Mouse (Mus musculus): ENCODE results near the gene Enah. TPM values are rescaled to one million over a fixed set of nuclear protein-coding genes. Genes with fewer than 3 reads are reported as not detected.

Enah gene
- total RNA-seq, 2 experiments from 2014 or later: 45.0 to 176 TPM

DNA sequence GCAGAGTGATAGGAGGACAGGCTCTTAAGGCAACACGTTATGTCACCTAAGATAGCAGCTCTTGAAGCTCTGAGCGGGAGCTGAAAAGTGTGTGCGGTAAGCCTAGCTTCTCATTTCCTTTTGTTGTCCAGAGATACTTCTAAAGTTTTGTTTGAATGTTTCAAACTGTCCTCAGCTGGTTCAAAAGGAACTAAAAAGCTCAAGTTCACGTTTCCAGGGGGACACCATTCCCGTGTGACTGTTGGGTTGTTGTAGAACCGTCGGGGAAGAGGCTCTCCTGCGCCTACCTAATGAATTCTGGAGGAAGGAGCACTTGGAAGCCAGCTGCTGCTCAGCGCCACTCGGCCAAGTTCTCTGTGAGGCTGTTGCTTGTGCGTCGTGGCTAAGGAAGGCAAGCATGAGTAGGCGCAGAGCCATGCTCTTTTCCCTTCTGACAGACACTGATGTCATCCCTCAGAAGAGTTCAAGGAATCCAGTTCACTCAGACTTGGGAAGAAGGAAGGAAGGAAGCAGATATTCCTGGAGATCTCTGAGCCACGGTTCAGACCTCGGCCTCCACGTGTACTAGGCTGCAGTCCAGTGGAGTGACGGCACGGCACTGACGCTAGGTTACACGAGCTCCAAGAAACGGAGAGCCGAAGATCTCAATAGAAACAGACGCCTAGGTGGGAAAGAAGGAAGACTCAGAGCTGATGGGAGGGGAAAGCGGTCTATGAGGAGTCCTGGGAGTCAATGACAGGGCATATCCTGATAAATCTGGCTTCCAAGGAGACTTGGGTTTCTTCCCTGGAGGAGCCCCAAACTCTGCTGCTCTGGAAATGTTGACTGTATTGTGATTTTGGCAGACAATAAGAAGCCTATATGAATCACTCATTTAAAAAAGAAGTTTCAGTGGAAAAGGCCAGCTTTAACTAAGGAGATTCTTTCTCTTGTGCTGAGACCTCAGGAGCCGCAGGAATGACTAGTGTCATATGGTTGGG is 8.7 kb upstream of the Enah start:
- DNase-seq (ENCODE audit: low spot score): peak; percentile 39

GRCm38 (mm10) chr1:182027426-182027979 is 7.7 kb upstream of the Enah start:
- DNase-seq (ENCODE audit: low spot score): no peak

DNA sequence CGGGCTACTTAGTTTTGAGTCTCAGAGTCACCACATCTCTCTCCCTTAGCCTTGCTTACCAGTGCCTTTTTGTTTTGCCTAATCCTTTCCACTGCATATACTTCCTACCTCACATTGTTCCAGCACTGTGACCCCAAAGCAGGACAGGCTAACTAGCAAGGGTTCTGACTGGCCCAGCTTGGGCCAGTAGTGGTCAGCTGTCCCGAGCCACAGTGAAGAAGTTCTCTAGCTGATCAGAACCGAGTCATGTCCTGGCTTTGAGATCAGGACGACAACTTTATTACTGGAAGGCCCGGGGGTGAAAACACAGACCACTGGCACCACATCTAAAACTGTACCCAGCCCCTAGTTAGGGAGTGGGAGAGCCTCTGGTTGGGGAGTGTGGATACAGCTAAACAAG is 7.0 kb upstream of the Enah start:
- no peak for DNase-seq (ENCODE audit: low spot score)

DNA sequence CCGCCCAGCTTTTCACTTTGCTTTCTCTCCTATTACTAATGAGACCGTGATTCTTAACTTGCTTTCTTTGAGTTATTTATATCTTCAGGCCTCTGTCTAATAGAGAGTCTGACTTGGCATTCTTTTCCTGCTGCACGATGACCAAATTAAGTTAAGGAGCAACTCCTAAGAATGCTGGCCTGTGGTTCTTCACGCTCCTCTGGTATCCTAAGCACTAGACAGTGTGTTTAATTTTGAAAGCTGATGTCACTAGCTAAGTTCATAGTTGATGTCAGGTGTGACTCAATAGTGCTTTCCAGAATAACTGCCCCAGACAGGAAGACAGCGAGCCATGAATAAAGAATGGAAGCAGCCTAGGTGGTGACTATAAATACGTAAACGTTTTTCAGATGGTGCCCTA is 6.3 kb upstream of the Enah start:
- no peak for DNase-seq (ENCODE audit: low spot score)

- DNase-seq (ENCODE audit: low spot score): peak; percentile 12
Observed at GRCm38 (mm10) chr1:182021691-182022299, 2.0 kb upstream of the Enah start.

DNA sequence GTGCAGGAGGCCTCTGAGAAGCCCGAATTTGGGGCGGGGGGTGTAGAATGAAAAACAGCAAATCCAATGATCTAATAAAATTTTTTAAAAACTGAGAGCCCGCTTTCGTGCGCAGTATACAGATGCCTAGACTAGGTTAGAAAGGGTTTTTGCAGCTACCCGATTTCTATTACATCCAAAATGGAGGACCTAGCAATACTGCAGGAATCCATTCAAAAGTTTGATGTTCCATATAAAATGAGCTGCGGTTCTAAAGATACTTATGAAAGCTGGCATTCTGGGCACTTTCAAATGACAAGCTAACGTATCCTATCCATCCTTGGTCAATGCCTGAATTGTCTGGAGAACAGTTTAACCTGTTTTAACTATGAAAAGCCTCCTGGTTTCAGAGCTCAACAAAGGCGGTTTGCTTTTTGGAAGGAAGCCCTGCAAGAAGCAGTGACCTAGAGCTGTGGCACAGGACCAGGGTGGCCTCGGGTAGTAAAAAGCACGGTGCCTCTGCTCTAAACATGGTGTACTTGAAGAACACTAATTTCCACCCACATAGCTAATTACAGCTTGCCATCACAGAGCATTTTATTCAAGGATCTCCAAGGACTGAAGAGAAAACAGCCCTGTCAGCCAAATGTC is 1.2 kb upstream of the Enah start:
- DNase-seq (ENCODE audit: low spot score): no peak

GRCm38 (mm10) chr1:182019266-182019925 is 394 bp downstream of the Enah start:
- DNase-seq (ENCODE audit: low spot score): peak; percentile 3

GRCm38 (mm10) chr1:182018397-182019265 is 1.2 kb downstream of the Enah start:
- DNase-seq (ENCODE audit: low spot score): peak; percentile 12

- no peak for DNase-seq (ENCODE audit: low spot score)
Observed at GRCm38 (mm10) chr1:182005831-182006230, 14.0 kb downstream of the Enah start.

GRCm38 (mm10) chr1:181998673-181999072 is 21.1 kb downstream of the Enah start:
- no peak for DNase-seq (ENCODE audit: low spot score)

- no peak for DNase-seq (ENCODE audit: low spot score)
Observed at GRCm38 (mm10) chr1:181997791-181998190, 22.0 kb downstream of the Enah start.

DNA sequence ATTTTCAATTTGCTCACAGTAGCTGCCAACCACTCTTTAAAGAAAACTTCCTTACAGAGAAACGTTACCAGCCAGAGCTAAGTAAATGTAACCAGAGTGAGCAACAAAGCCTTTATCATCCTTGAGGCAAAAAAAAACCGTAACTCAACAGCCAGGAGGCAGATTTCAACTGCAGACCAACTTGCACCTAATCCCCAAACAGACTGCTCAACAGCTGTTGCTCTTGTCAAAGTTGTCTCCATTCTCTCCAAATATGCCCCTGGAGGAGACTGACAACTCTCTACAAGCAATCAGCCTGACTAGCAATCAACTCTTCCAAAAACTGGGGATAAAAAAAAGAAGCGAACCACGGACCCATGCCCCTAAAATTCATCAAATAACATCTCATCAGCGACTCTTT is 26.2 kb downstream of the Enah start:
- no peak for DNase-seq (ENCODE audit: low spot score)

- DNase-seq (ENCODE audit: low spot score): no peak
Observed at GRCm38 (mm10) chr1:181988367-181988766, 31.4 kb downstream of the Enah start.

- no peak for DNase-seq (ENCODE audit: low spot score)
Observed at GRCm38 (mm10) chr1:181987226-181987625, 32.6 kb downstream of the Enah start.

- DNase-seq (ENCODE audit: low spot score): no peak
Observed at GRCm38 (mm10) chr1:181985880-181986279, 33.9 kb downstream of the Enah start.

GRCm38 (mm10) chr1:181984811-181985210 is 35.0 kb downstream of the Enah start:
- DNase-seq (ENCODE audit: low spot score): no peak

DNA sequence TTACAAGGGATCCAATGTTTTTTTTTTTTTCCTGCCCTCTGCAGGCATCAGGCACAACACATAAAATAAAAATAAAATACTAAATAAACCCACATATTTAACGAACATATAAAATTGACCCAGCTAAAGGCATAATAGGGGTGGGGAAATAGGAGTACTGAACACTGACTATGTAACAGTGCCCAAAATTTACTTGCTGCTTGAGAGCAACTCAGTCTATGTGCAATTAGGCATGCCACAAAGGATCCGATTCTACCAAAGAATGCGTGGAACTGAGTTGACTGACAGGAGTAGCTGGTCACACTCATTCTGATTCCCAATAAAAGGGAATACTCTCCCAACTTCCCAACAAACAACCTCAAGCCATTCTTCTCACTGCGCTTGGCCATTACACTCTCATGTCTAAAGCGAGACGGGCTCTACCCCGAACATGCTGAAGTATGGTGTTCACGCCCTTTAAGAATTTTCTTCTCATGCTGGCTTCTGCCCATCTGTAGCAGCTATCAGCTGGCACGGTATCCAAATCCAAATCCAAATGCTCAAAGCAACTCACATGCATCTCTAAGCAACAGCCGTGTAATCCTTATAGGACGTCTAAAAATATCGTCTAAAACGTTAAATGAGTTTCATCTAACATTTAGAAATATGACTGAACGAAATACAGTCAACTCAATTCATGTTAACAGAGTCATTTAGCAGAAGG is 39.6 kb downstream of the Enah start:
- DNase-seq (ENCODE audit: low spot score): no peak

GRCm38 (mm10) chr1:181975510-181975909 is 44.3 kb downstream of the Enah start:
- no peak for DNase-seq (ENCODE audit: low spot score)

GRCm38 (mm10) chr1:181974897-181975296 is 44.9 kb downstream of the Enah start:
- DNase-seq (ENCODE audit: low spot score): no peak

DNA sequence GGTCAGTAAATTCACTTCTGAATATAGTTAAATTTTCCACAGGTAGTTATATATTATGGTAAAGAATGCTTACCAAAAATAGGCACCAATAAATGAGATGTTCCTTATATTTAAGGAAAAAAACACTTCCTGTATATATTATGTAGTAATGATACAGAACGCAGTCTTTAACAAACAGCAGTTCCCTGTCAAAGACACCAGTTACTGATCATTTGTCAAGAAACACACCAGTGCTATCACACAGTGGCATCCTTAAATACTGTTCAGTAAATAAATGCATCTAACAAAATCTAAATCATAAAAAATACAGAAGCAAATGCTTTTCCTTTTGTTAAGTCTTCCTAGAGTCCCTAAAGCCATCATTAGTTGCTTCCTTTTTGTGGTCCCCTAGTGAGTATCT is 54.5 kb downstream of the Enah start:
- DNase-seq (ENCODE audit: low spot score): no peak

All from gastrocnemius, adult 18-20 months (tissue).